Mouse (Mus musculus): Measurements from ENCODE around the gene Olfr846.

Gene Olfr846

GRCm38 (mm10) chr9:19363905-19364304 is at the start of gene Olfr846:
Olfr846 (minus strand) TSS chr9:19364005.
- no peak for DNase-seq (ENCODE audit: low read depth, low spot score)

DNA sequence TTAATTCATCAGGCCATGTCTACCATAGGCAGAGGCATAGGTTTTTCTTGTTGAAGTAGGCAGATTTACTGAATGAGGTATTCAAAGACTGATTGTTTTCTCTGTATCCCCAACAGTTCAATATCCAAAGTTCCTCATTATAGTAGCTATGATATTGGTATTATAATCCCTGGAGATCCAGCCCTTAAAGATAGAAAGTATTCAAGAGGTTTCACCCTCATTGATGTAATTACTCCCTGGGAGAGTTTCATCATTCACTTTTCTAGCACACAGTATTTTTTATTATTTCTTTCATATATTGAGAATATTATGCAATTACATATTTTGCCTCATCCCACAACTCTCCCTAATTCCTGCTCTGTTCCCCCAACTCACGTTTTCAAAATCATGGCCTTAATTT is 14.8 kb upstream of the Olfr846 start, which contains the start of gene Olfr847:
Gene Olfr847, minus strand, starts transcription at position 101 of the 400 bp plus-strand sequence.
- DNase-seq (ENCODE audit: low read depth, low spot score), result no peak

- DNase-seq (ENCODE audit: low read depth, low spot score), result no peak
Observed at GRCm38 (mm10) chr9:19336157-19336556, 27.6 kb downstream of the Olfr846 start, which contains the start of gene Olfr845. Olfr845 (plus strand) TSS chr9:19336457.

GRCm38 (mm10) chr9:19316047-19316446 is 47.8 kb downstream of the Olfr846 start, which contains the start of gene Olfr844:
Olfr844 (plus strand) TSS chr9:19316347.
- no peak for DNase-seq (ENCODE audit: low read depth, low spot score)

Data from brain, embryonic 18.5 days (tissue).